Mouse (Mus musculus): ENCODE data around the gene Gm13043. TPM values are rescaled to one million over a fixed set of nuclear protein-coding genes. Genes with fewer than 3 reads are reported as not detected.

The Gm13043 gene
- not detected for total RNA-seq (2023)

DNA sequence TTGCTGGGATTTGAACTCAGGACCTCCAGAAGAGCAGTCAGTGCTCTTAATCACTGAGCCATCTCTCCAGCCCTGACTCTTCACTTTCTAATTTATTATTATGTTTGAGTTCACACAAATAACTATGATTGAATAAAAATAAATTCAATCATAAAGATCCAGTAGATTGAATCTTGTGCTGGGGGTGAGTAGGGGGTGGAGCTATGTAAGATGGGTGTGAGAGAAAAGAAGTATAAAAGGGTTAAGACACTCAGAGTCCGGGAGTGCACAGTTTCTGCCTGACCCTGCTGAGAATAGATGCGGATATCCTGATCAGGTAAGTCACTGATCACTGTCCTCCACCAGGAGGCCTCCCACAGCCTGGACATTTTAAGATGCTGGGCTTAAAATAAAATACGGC is at the start of gene Gm13043:
Gene Gm13043 (plus strand): TSS at position 301 of the 400 bp plus-strand sequence.

GRCm38 (mm10) chr4:143535654-143536053 is 24.5 kb downstream of the Gm13043 start, which contains the start of gene Gm13040:
TSS of gene Gm13040 (plus strand) at chr4:143535954.

GRCm38 (mm10) chr4:143551400-143551799 is 40.3 kb downstream of the Gm13043 start, which contains the start of the genes BC080695 and Gm13057:
TSS of gene BC080695 (plus strand) at chr4:143551700.
TSS of gene Gm13057 (plus strand) at chr4:143551709.

Other genes with a start within 250 kb of the Gm13043 start
- 1 to 10 TPM in 1 of 2 experiments, under 1 TPM in 1; 0.95 to 1.6 TPM for gene Pdpn, start 211.8 kb upstream of the Gm13043 start, total RNA-seq (2023)
- gene Lrrc38, start 161.6 kb upstream of the Gm13043 start, total RNA-seq (2023) = not detected
- gene Pramel1, start 116.9 kb upstream of the Gm13043 start, total RNA-seq (2023) = not detected
- gene Pramef8, start 98.9 kb upstream of the Gm13043 start, total RNA-seq (2023) = 10 to 100 TPM; 33.4 to 41.3 TPM
- gene Oog4, start 61.0 kb upstream of the Gm13043 start, total RNA-seq (2023) = not detected
- gene Gm13040, start 24.6 kb downstream of the Gm13043 start, total RNA-seq (2023) = not detected
- gene BC080695, start 40.4 kb downstream of the Gm13043 start, total RNA-seq (2023) = not detected
- gene Gm13057, start 40.4 kb downstream of the Gm13043 start, total RNA-seq (2023) = not detected
- gene Gm13083, start 103.7 kb downstream of the Gm13043 start, total RNA-seq (2023) = not detected
- gene Gm13088, start 145.9 kb downstream of the Gm13043 start, total RNA-seq (2023) = not detected
- gene Gm13089, start 191.4 kb downstream of the Gm13043 start, total RNA-seq (2023) = not detected
- gene Gm13078, start 208.1 kb downstream of the Gm13043 start, total RNA-seq (2023) = not detected